Comparison of ENCODE assay signal across 8 mouse cellular contexts in genomic region chr8:94695994-94696384, GRCm38 (mm10). TPM values are rescaled to one million over a fixed set of nuclear protein-coding genes. Genes with fewer than 3 reads are reported as not detected.
DNase-seq lines count a peak whose midpoint lies in the region; ATAC-seq and TF ChIP-seq lines count a peak whose summit lies in the region.

TSS of gene Pllp (minus strand) at chr8:94696278.

- TF ChIP-seq CTCF in layer of hippocampus, adult 2 months (conservative IDR thresholded peaks at IDR 0.05), result no peak

- peak within 1 kb of the TSS; percentile 58 for H3K4me3 ChIP-seq in hindbrain, embryonic 10.5 days
- H3K4me3 ChIP-seq in layer of hippocampus, adult 2 months, result peak within 1 kb of the TSS; percentile 62
- peak within 1 kb of the TSS; percentile 51 for H3K4me3 ChIP-seq in lung, embryonic 16.5 days (ENCODE audit: low read length)

- no peaks in the 10 kb centered on the region for H3K9me3 ChIP-seq in hindbrain, embryonic 10.5 days
- H3K9me3 ChIP-seq in lung, embryonic 16.5 days (ENCODE audit: control insufficient read depth, low read length), result no peaks in the 10 kb centered on the region

- peak within 1 kb of the TSS; percentile 47; the same call in 1 of the 2 replicates for H3K9ac ChIP-seq in lung, embryonic 16.5 days (ENCODE audit: low read length)

- peaks cover 73% of the 10 kb centered on the region for H3K27me3 ChIP-seq in hindbrain, embryonic 10.5 days (ENCODE audit: insufficient read depth, poor library complexity, severe bottlenecking)
- H3K27me3 ChIP-seq in lung, embryonic 16.5 days (ENCODE audit: control insufficient read depth, insufficient read depth, low read depth, low read length), result peaks cover 36% of the 10 kb centered on the region

- peaks cover 26% of the 10 kb centered on the region for H3K4me1 ChIP-seq in hindbrain, embryonic 10.5 days (replicated peaks)
- H3K4me1 ChIP-seq in lung, embryonic 16.5 days (replicated peaks; ENCODE audit: control insufficient read depth, insufficient read depth, low read length), result peaks cover 12% of the 10 kb centered on the region

- peak; percentile 70 for ATAC-seq in common myeloid progenitor, adult 5-6 weeks (replicated peaks; ENCODE audit: low read depth, poor library complexity, severe bottlenecking)
- ATAC-seq in lung, embryonic 16.5 days (ENCODE audit: low read depth), result peak; percentile 73

- no peak within 1 kb of the TSS for H3K27ac ChIP-seq in hindbrain, embryonic 10.5 days
- peak within 1 kb of the TSS; percentile 89 for H3K27ac ChIP-seq in layer of hippocampus, adult 2 months
- H3K27ac ChIP-seq in lung, embryonic 16.5 days (ENCODE audit: low read length), result no peak within 1 kb of the TSS

- peak within 1 kb of the TSS; percentile 82 for H3K4me2 ChIP-seq in lung, embryonic 16.5 days (ENCODE audit: low read depth, low read length)

- under 1% methylated on average over 41 of the region's 41 CpGs for WGBS in hindbrain, embryonic 10.5 days
- under 1% methylated on average over 41 of the region's 41 CpGs for WGBS in lung, embryonic 16.5 days

- no peaks in the 10 kb centered on the region for H3K36me3 ChIP-seq in hindbrain, embryonic 10.5 days
- H3K36me3 ChIP-seq in lung, embryonic 16.5 days (ENCODE audit: control insufficient read depth, insufficient read depth, low read length), result no peaks in the 10 kb centered on the region

- peak; percentile 43 for DNase-seq in ovary, postnatal 36 days (ENCODE audit: low spot score)
- DNase-seq in ovary, postnatal 10 days (ENCODE audit: low spot score), result no peak
- DNase-seq in hindbrain, embryonic 10.5 days (ENCODE audit: low spot score), result peak; percentile 48
- peak in 1 of 2 experiments; percentile 51 for DNase-seq in layer of hippocampus, adult 2 months (ENCODE audit: low spot score in 2 of 2)
- DNase-seq in right cerebral cortex, postnatal 25 days, result peak; percentile 48
- DNase-seq in gastrocnemius, postnatal 10 days, result no peak

RNA-seq across cellular contexts. Expression of gene Pllp, which starts in this region (rescaled TPM):
- total RNA-seq in common myeloid progenitor, adult 5-6 weeks (2017), result not detected in 2 replicates
- 0.15 and 0.21 TPM in 2 replicates for polyA plus RNA-seq in hindbrain, embryonic 10.5 days (2016; fragmentation: Nextera tagmentation; extraction: Ambion mirVana)
- 10 to 100 TPM; 37.5 to 39.8 TPM for total RNA-seq in layer of hippocampus, adult 2 months (2021)
- 3.6 TPM in 2 replicates for polyA plus RNA-seq in lung, embryonic 16.5 days (2015; fragmentation: Nextera tagmentation; extraction: Ambion mirVana)
- total RNA-seq in gastrocnemius, postnatal 10 days (2021), result 10 to 100 TPM in 1 of 2 experiments, 1 to 10 TPM in 1; 7.1 to 11.7 TPM

Comparison
In these comparisons a context has a peak if more than half of its experiments do, and no peak if none do; other contexts are left out.
1. DNase-seq: peak in ovary, postnatal 36 days (single experiment) and right cerebral cortex, postnatal 25 days (single experiment); none in ovary, postnatal 10 days (single experiment) and gastrocnemius, postnatal 10 days (single experiment).
2. Peak in ATAC-seq in common myeloid progenitor, adult 5-6 weeks; RNA of the gene not detected or under 1 TPM.
3. Peak in DNase-seq and H3K4me3 ChIP-seq in hindbrain, embryonic 10.5 days; RNA of the gene not detected or under 1 TPM.
4. Peak in every context shown above with its lines, with median percentiles within 50 percentile points of each other: H3K4me3 ChIP-seq.